Mouse (Mus musculus): ENCODE results near the gene Nrxn1.

- TF ChIP-seq CTCF (conservative IDR thresholded peaks at IDR 0.05; ENCODE audit: insufficient read depth, insufficient read length, low read depth, low read length) = no peak; the same call in 1 of the 2 replicates
- no peak for TF ChIP-seq POLR2A (IDR thresholded peaks at IDR 0.05; ENCODE audit: low read depth, low read length)
Observed at GRCm38 (mm10) chr17:90773233-90773632, 319.6 kb downstream of the Nrxn1 start.

Data from kidney, adult 2 months (tissue).